7 mouse cellular contexts compared by ENCODE assay signal in genomic region chr7:130174525-130174924, GRCm38 (mm10).
DNase-seq lines count a peak whose midpoint lies in the region; ATAC-seq and TF ChIP-seq lines count a peak whose summit lies in the region.

No protein-coding gene starts in this region.

- TF ChIP-seq CTCF in intestine, postnatal 0 days (IDR thresholded peaks at IDR 0.05; ENCODE audit: low read depth) = peak; percentile 41

- 61% methylated on average over 7 of the region's 7 CpGs for WGBS in intestine, postnatal 0 days
- WGBS in stomach, embryonic 14.5 days = 49% methylated on average over 7 of the region's 7 CpGs

- peaks cover 38% of the 10 kb centered on the region for H3K36me3 ChIP-seq in intestine, postnatal 0 days (ENCODE audit: control insufficient read depth, insufficient read depth)
- peaks cover 62% of the 10 kb centered on the region for H3K36me3 ChIP-seq in stomach, embryonic 14.5 days (ENCODE audit: control insufficient read depth, insufficient read depth, low read length)

- no peaks in the 10 kb centered on the region for H3K27me3 ChIP-seq in intestine, postnatal 0 days (replicated peaks; ENCODE audit: control insufficient read depth, insufficient read depth, low read length)
- H3K27me3 ChIP-seq in stomach, embryonic 14.5 days (ENCODE audit: control insufficient read depth, insufficient read depth, low read length) = no peaks in the 10 kb centered on the region

- 0 out of 2 replicates have a peak, but pooled peaks cover 5% of the 10 kb centered on the region for H3K4me1 ChIP-seq in intestine, postnatal 0 days (replicated peaks; ENCODE audit: control insufficient read depth, insufficient read depth, low read length)
- H3K4me1 ChIP-seq in stomach, embryonic 14.5 days (ENCODE audit: control insufficient read depth, insufficient read depth, low read length) = peaks cover 20% of the 10 kb centered on the region

- no peaks in the 10 kb centered on the region for H3K9me3 ChIP-seq in intestine, postnatal 0 days (ENCODE audit: control insufficient read depth)
- no peaks in the 10 kb centered on the region for H3K9me3 ChIP-seq in stomach, embryonic 14.5 days (ENCODE audit: control insufficient read depth, low read depth, low read length)

- H3K4me2 ChIP-seq in intestine, postnatal 0 days (replicated peaks; ENCODE audit: low read depth) = no peak overlapping the region
- H3K4me2 ChIP-seq in stomach, embryonic 14.5 days (replicated peaks; ENCODE audit: low read depth, low read length) = no peak overlapping the region

- no peak overlapping the region for H3K9ac ChIP-seq in intestine, postnatal 0 days (ENCODE audit: low read depth, low read length)
- H3K9ac ChIP-seq in stomach, embryonic 14.5 days (replicated peaks; ENCODE audit: low read depth, low read length) = no peak overlapping the region

- no peak overlapping the region for H3K4me3 ChIP-seq in intestine, postnatal 0 days (ENCODE audit: low read depth, low read length)
- H3K4me3 ChIP-seq in stomach, embryonic 14.5 days (ENCODE audit: low read depth, low read length) = no peak overlapping the region

- H3K27ac ChIP-seq in intestine, postnatal 0 days (ENCODE audit: low read depth, low read length) = no peak overlapping the region
- peak overlapping the region; percentile 62; the same call in 1 of the 2 replicates for H3K27ac ChIP-seq in stomach, embryonic 14.5 days (ENCODE audit: low read length)

- no peak for ATAC-seq in intestine, postnatal 0 days
- no peak for ATAC-seq in stomach, embryonic 14.5 days (ENCODE audit: insufficient number of reproducible peaks, insufficient read depth, low FRiP score, low read depth)

- peak; percentile 50 for DNase-seq in kidney, postnatal 10 days
- no peak for DNase-seq in kidney, adult 9 months
- DNase-seq in frontal cortex, postnatal 36 days (ENCODE audit: low spot score in 2 of 2) = peak; percentile 8 to 10
- no peak for DNase-seq in layer of hippocampus, adult 8-10 months (ENCODE audit: low spot score in 2 of 2)
- DNase-seq in embryo, embryonic 9.5 days (ENCODE audit: extremely low spot score) = no peak

Comparison
In these comparisons a context has a peak if more than half of its experiments do, and no peak if none do; other contexts are left out.
1. DNase-seq: peak in kidney, postnatal 10 days (single experiment) and frontal cortex, postnatal 36 days (2 of 2); none in kidney, adult 9 months (single experiment), layer of hippocampus, adult 8-10 months (0 of 2) and embryo, embryonic 9.5 days (single experiment).